ENCODE assay signal across 11 mouse cellular contexts in genomic region chr6:134155900-134156623, GRCm38 (mm10).
DNase-seq lines count a peak whose midpoint lies in the region; ATAC-seq and TF ChIP-seq lines count a peak whose summit lies in the region.
"Had no signal": no experiment of that assay in that cellular context is flagged by ENCODE, and none has a peak within 500 bp of the region (broad histone marks: within the 10 kb centered on the region; RNA-seq: fewer than 3 reads in every experiment).

No protein-coding gene starts in this region.

- H3K9me3 ChIP-seq in hindbrain, embryonic 11.5 days (ENCODE audit: control insufficient read depth, low read length), result no peaks in the 10 kb centered on the region
- H3K9me3 ChIP-seq in hindbrain, postnatal 0 days (ENCODE audit: low read length), result no peaks in the 10 kb centered on the region
- H3K9me3 ChIP-seq in hindbrain, embryonic 15.5 days, result no peaks in the 10 kb centered on the region
- H3K9me3 ChIP-seq: heart, embryonic 13.5 days had no signal

- 23% methylated on average over 8 of the region's 8 CpGs for WGBS in hindbrain, embryonic 11.5 days
- WGBS in hindbrain, postnatal 0 days, result 36% methylated on average over 8 of the region's 8 CpGs
- 46% methylated on average over 8 of the region's 8 CpGs for WGBS in thymus, adult 2 months
- 28% methylated on average over 8 of the region's 8 CpGs for WGBS in hindbrain, embryonic 15.5 days

- H3K4me1 ChIP-seq in hindbrain, embryonic 11.5 days (replicated peaks; ENCODE audit: control insufficient read depth, insufficient read depth, low read length), result peaks cover 3% of the 10 kb centered on the region; the same call in 1 of the 2 replicates
- H3K4me1 ChIP-seq in hindbrain, postnatal 0 days (ENCODE audit: insufficient read depth, low read length), result 0 out of 2 replicates have a peak, but pooled peaks cover 10% of the 10 kb centered on the region
- H3K4me1 ChIP-seq in thymus, adult 2 months (replicated peaks; ENCODE audit: control insufficient read depth, insufficient read depth, low read length), result peaks cover 15% of the 10 kb centered on the region
- peaks cover 24% of the 10 kb centered on the region for H3K4me1 ChIP-seq in hindbrain, embryonic 15.5 days (replicated peaks)

- no peak overlapping the region for H3K27ac ChIP-seq in hindbrain, embryonic 11.5 days (ENCODE audit: low read depth, low read length)
- no peak overlapping the region for H3K27ac ChIP-seq in hindbrain, postnatal 0 days
- peak overlapping the region; percentile 33; the same call in 1 of the 2 replicates for H3K27ac ChIP-seq in thymus, adult 2 months (ENCODE audit: control insufficient read depth, insufficient read depth, low read length)
- H3K27ac ChIP-seq in hindbrain, embryonic 15.5 days (replicated peaks), result no peak overlapping the region
- H3K27ac ChIP-seq: heart, embryonic 13.5 days; macrophage had no signal

- no peak overlapping the region for H3K4me2 ChIP-seq in hindbrain, embryonic 11.5 days (replicated peaks; ENCODE audit: low read depth, low read length)
- H3K4me2 ChIP-seq in hindbrain, postnatal 0 days (ENCODE audit: low read depth, low read length), result no peak overlapping the region
- no peak overlapping the region for H3K4me2 ChIP-seq in hindbrain, embryonic 15.5 days
- H3K4me2 ChIP-seq: heart, embryonic 13.5 days had no signal

- no peak for TF ChIP-seq CTCF in hindbrain, postnatal 0 days (IDR thresholded peaks at IDR 0.05; ENCODE audit: low read depth)
- TF ChIP-seq CTCF in thymus, adult 2 months (IDR thresholded peaks at IDR 0.05; ENCODE audit: borderline replicate concordance, control insufficient read depth, extremely low read depth, insufficient read depth, low read length, poor library complexity), result no peak

- no peak overlapping the region for H3K9ac ChIP-seq in hindbrain, embryonic 11.5 days (ENCODE audit: low read depth, low read length)
- H3K9ac ChIP-seq in hindbrain, postnatal 0 days (replicated peaks; ENCODE audit: low read length), result no peak overlapping the region
- no peak overlapping the region for H3K9ac ChIP-seq in hindbrain, embryonic 15.5 days
- H3K9ac ChIP-seq: heart, embryonic 13.5 days had no signal

- ATAC-seq in hindbrain, embryonic 11.5 days (ENCODE audit: low FRiP score), result peak; percentile 54
- no peak for ATAC-seq in hindbrain, postnatal 0 days
- ATAC-seq in hindbrain, embryonic 15.5 days (ENCODE audit: low FRiP score, low read depth), result 0 out of 2 replicates have a peak, but pooled peaks have one; percentile 43
- ATAC-seq in inflammation-experienced regulatory T-cells, adult 6 months, result no peak

- TF ChIP-seq POLR2A in thymus, adult 2 months (IDR thresholded peaks at IDR 0.05; ENCODE audit: control insufficient read depth, extremely low read depth, insufficient read depth, low read length, poor library complexity), result no peak

- DNase-seq in hindbrain, embryonic 11.5 days (ENCODE audit: low spot score), result peak; percentile 37
- no peak for DNase-seq in hindbrain, postnatal 0 days (ENCODE audit: low spot score)
- no peak for DNase-seq in thymus, adult 2 months
- DNase-seq in thymus, postnatal 10 days (ENCODE audit: low spot score in 2 of 2), result no peak
- no peak for DNase-seq in lung, postnatal 10 days
- DNase-seq: kidney, postnatal 36 days; left cerebral cortex, postnatal 4 days had no signal

- H3K4me3 ChIP-seq in hindbrain, embryonic 11.5 days (ENCODE audit: low read depth, low read length), result no peak overlapping the region
- no peak overlapping the region for H3K4me3 ChIP-seq in hindbrain, postnatal 0 days (ENCODE audit: low read length)
- H3K4me3 ChIP-seq in thymus, adult 2 months (ENCODE audit: control insufficient read depth, insufficient read depth, low read length), result no peak overlapping the region
- H3K4me3 ChIP-seq in hindbrain, embryonic 15.5 days, result no peak overlapping the region
- H3K4me3 ChIP-seq: heart, embryonic 13.5 days had no signal

- no peaks in the 10 kb centered on the region for H3K36me3 ChIP-seq in hindbrain, embryonic 11.5 days (ENCODE audit: control insufficient read depth, insufficient read depth, low read length)
- H3K36me3 ChIP-seq in hindbrain, postnatal 0 days (ENCODE audit: insufficient read depth, low read length), result no peaks in the 10 kb centered on the region
- H3K36me3 ChIP-seq in thymus, adult 2 months (ENCODE audit: control insufficient read depth, insufficient read depth, low read length), result no peaks in the 10 kb centered on the region
- H3K36me3 ChIP-seq in hindbrain, embryonic 15.5 days, result no peaks in the 10 kb centered on the region

- no peaks in the 10 kb centered on the region for H3K27me3 ChIP-seq in hindbrain, embryonic 11.5 days (ENCODE audit: control insufficient read depth, insufficient read depth, low read length)
- H3K27me3 ChIP-seq in hindbrain, postnatal 0 days (ENCODE audit: insufficient read depth, low read length), result no peaks in the 10 kb centered on the region
- H3K27me3 ChIP-seq in thymus, adult 2 months (ENCODE audit: control insufficient read depth, insufficient read depth, low read length), result no peaks in the 10 kb centered on the region
- H3K27me3 ChIP-seq in hindbrain, embryonic 15.5 days, result no peaks in the 10 kb centered on the region
- H3K27me3 ChIP-seq: heart, embryonic 13.5 days had no signal

Comparison
In these comparisons a context has a peak if more than half of its experiments do, and no peak if none do; other contexts are left out.
1. ATAC-seq: peak in hindbrain, embryonic 11.5 days (single experiment) and hindbrain, embryonic 15.5 days (single experiment); none in hindbrain, postnatal 0 days (single experiment) and inflammation-experienced regulatory T-cells, adult 6 months (single experiment).